Mouse (Mus musculus) megakaryocyte, embryonic 14.5 days (primary cell): ENCODE results near the gene Mxra7. TPM values are rescaled to one million over a fixed set of nuclear protein-coding genes. Genes with fewer than 3 reads are reported as not detected.
A peak's percentile ranks its signal among the peaks of the same experiment; 100 is the strongest.
"Not testable (repeated sequence)": the region's sequence is repeated elsewhere in the genome, so short reads cannot be mapped to it uniquely, and the experiment has no call there.

Experiments used
- H3K27me3 ChIP-seq: replicated peaks from 2 replicates; pipeline ENCODE3; 2012; ENCODE audit warnings: inconsistent platforms
- H3K36me3 ChIP-seq: replicated peaks from 2 replicates; pipeline ENCODE3; 2012; ENCODE audit warnings: low read length, inconsistent platforms, mixed read lengths
- H3K4me1 ChIP-seq: 2 replicates; pipeline ENCODE4 v1.6.1; 2012; ENCODE audit warnings: inconsistent platforms
- H3K4me3 ChIP-seq: replicated peaks from 2 replicates; pipeline ENCODE3; 2012; ENCODE audit warnings: moderate library complexity, mild to moderate bottlenecking, inconsistent platforms
- H3K9me3 ChIP-seq: 2 replicates; pipeline ENCODE4 v1.6.1; 2012; ENCODE audit warnings: inconsistent platforms
- FLI1 ChIP-seq: IDR thresholded peaks from 2 replicates; pipeline ENCODE4 v1.6.1; 2012; ENCODE audit warnings: low read length, inconsistent platforms, mixed read lengths
- GATA1 ChIP-seq: IDR thresholded peaks from 3 replicates; pipeline ENCODE4 v1.6.1; 2012; ENCODE audit warnings: mixed read lengths, low read length, inconsistent platforms, borderline replicate concordance
- polyA plus RNA-seq: library from polyadenylated mRNA; stranded (reverse); fragments of >175 nt; gene quantifications from 2 replicates; pipeline ENCODE4 v1.2.3, GENCODE M21; 2012; ENCODE audit warnings: low replicate concordance; ENCODE audit not compliant: insufficient read depth

Mxra7 gene
- polyA plus RNA-seq, 1 experiment: not detected

DNA sequence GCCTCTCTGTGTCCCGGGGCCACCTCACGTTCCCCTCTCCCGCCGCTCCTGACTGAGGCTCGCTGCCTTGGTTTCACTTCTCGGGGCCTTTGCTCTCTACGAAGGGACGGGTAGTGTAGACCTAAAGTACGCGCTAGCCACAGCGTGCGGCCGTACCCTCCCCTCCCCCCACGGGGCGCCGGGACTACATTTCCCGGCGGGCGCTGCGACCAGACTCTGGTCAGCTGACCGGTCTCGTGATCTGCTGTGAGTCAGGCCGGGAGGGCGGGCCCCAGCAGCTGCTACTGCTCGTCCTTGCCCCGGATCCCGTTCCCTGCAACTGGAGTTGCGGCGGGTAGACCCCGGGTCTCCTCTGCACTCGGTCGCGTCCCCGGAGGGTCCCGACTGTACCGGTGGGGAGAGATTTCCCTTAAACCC, 25.7 kb upstream of the Mxra7 start:
- Histone ChIP-seq H3K36me3 (peaks cover 49% of the 10 kb centered on the region), H3K4me3 (peak overlapping the region; percentile 100), H3K9me3 (no peaks in the 10 kb centered on the region), H3K27me3 (no peaks in the 10 kb centered on the region), H3K4me1 (peaks cover 25% of the 10 kb centered on the region; the same call in 1 of the 2 replicates)
- no peak for TF ChIP-seq GATA1
- TF ChIP-seq FLI1: no peak

DNA sequence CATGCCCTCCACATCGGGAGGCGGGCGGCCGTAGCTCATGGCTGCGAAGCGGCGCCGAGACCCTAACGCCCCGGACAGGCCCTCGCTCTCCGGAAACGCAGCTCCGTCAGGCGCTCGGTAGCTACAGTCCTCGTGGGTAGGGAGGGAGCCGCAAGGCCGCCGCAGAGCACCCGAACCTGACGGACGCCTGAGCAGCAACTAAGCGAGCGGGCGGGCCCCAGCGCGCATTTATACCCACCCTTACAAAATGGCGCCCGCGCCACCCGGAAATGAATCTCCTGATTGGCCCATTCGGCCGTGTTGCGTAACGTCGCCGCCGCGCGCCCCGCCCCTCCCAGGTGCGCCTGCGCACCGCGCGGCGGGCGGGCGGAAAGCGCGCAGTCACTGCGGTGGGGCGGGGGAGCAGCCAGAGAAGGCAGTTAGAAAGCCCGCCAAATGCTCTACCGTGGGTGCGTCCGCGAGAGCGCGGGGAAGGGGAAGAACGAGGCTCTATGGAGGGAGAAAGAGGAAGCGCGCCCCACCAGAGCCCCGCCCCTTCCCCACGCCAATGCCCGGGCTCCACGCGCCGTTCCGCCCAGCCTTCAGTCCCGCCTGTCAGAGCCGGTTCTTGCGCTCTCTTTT, 25.2 kb upstream of the Mxra7 start, which contains the start of gene Srsf2:
Gene Srsf2 (minus strand): TSS at position 204 of the 621 bp plus-strand sequence.
- TF ChIP-seq FLI1 (no peak), GATA1 (no peak)
- H3K36me3 ChIP-seq: peaks cover 50% of the 10 kb centered on the region
- H3K9me3 ChIP-seq: no peaks in the 10 kb centered on the region
- H3K4me3 ChIP-seq: peak within 1 kb of the TSS; percentile 100
- no peaks in the 10 kb centered on the region for H3K27me3 ChIP-seq
- H3K4me1 ChIP-seq: peaks cover 30% of the 10 kb centered on the region

DNA sequence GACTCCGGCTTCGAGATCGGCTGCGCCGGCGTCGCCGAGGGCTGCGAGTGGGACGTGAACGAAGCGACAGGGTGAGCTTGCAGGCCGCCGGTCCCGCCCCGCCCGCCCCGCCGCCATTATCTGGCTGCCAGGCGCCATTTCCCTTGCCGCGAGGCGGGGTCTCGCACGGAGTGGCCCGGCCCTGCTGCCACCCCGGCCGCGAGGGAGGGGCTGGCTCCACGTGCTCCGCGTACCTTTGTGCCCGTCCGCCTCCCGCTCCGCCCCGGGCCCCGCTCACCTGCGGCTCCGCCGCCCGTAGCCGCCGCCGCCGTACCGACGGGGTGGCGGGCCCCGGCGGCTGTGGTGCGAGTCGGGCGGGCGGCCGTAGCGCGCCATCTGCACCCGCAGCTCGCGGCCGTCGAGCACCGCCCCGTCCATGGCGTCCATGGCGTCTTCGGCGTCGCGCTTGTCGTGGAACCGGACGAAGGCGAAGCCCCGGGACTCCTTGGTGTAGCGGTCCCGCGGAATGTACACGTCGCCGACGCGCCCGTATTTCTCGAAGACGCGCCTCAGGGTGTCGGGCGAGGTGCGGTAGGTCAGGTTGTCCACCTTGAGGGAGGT, 24.5 kb upstream of the Mxra7 start, which contains the start of gene Mfsd11:
Gene Mfsd11 (plus strand): TSS at position 150 of the 600 bp plus-strand sequence.
- peaks cover 55% of the 10 kb centered on the region for H3K36me3 ChIP-seq
- H3K27me3 ChIP-seq: no peaks in the 10 kb centered on the region
- peaks cover 36% of the 10 kb centered on the region for H3K4me1 ChIP-seq
- H3K4me3 ChIP-seq: peak within 1 kb of the TSS; percentile 100
- no peak for TF ChIP-seq GATA1
- TF ChIP-seq FLI1: no peak
- H3K9me3 ChIP-seq: no peaks in the 10 kb centered on the region

DNA sequence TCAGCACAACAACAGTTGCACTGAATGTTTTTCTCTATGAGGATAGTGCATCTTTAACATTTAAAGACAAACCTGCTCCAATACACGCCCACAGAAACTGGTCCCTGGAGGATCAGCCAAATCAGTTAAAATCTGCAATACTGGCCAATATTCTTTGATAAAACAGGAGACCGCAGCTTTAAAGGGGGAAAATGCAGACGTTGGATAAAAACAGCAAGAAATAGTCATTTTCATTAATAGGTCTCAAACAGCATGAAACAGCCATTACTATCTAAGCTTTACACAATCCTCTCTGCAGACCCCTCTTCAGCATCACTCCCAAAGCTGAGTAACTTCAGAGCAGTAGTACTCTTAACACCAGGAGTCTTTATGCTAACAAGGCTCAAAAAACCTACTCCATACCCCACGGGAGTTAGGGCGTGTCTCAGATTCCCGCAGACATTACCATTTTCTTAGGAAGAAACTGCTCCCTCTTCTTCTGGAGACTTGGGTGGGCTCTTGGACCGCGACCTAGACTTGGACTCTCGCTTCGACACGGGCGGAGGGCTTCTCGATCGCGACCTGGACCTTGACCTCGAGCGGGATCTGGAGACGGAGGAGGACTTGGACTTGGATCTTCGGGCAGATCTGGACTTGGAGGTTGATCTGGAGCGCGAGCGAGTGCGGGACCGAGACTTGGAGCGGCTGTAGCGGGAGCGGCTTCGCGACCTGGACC, 23.9 kb upstream of the Mxra7 start:
- TF ChIP-seq FLI1: no peak
- no peak for TF ChIP-seq GATA1
- Histone ChIP-seq H3K4me1 (peaks cover 42% of the 10 kb centered on the region), H3K27me3 (no peaks in the 10 kb centered on the region), H3K9me3 (no peaks in the 10 kb centered on the region), H3K36me3 (peaks cover 55% of the 10 kb centered on the region), H3K4me3 (peak overlapping the region; percentile 100)

DNA sequence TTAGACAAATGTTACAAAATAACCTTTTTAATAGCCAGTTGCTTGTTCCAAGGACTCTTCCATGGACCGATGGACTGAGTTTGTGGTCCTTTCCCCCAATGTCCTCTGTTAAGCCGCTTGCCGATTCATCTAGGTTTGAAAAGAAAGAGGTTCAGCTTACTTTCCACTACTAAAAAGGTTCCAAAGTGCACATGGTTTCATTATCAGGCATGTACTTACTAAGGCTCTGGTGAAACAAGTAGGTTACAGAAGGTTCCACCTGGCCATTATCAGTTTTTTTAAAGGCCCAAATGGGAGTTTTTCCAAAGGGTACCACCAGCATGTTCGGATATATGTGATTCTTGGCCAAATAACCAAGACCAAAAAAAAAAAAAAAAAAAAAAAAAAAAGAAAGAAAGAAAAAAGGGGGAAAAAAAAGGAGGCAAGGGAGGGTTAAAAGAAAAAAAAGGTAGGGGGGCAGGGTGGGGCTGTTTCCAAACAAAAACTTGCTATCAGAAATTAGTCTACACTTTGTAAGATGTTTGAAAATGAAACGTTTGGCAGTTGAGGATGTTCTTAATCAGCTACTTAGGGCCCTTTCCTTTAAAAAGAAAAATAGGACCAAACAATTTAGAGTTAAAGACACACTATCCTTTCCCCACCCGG, 23.1 kb upstream of the Mxra7 start:
- H3K9me3 ChIP-seq: no peaks in the 10 kb centered on the region
- H3K36me3 ChIP-seq: peaks cover 56% of the 10 kb centered on the region
- no peaks in the 10 kb centered on the region for H3K27me3 ChIP-seq
- TF ChIP-seq GATA1 (no peak), FLI1 (no peak)
- peaks cover 50% of the 10 kb centered on the region for H3K4me1 ChIP-seq
- H3K4me3 ChIP-seq: peak overlapping the region; percentile 100

DNA sequence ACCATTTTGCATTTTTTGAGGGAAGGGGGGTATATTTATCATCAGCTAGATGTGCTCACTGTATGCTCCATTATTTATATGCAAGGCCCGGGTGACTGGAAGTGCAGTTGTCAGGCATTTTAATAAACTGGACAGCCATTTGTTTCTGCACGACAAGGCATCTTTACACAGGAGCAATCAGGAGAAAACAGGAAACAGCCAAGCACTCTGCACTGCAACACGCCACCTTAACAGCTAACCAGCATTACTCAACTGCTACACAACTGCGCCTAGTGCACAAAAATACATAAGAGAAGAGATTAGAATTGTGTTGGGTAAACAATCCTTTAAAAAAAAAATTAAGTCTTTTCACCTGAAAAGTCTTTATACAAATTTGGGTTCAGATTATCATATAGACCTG, 22.2 kb upstream of the Mxra7 start:
- Histone ChIP-seq H3K4me3 (peak overlapping the region; percentile 100), H3K4me1 (peaks cover 54% of the 10 kb centered on the region), H3K36me3 (peaks cover 57% of the 10 kb centered on the region), H3K9me3 (no peaks in the 10 kb centered on the region), H3K27me3 (no peaks in the 10 kb centered on the region)
- TF ChIP-seq GATA1: no peak

DNA sequence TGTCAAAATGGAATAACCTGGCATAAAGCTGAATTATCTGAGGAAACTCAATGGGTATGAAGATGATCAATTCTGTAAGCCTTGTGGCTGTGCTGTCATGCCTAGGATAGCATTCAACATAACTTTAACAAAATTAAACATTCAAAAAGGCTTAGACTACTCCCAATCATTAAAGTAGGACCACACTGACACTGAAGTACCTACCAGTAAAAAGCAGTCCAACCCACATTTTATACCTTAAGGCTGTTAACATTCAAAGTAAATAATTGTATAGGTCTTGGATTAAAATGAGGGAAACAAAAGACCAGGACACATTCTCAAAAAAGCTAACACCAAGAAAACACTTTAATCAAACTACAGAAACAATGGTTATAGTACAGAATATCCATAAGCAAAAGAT, 21.7 kb upstream of the Mxra7 start:
- peaks cover 57% of the 10 kb centered on the region for H3K36me3 ChIP-seq
- no peak overlapping the region for H3K4me3 ChIP-seq
- peaks cover 51% of the 10 kb centered on the region for H3K4me1 ChIP-seq
- TF ChIP-seq FLI1 (no peak), GATA1 (no peak)
- H3K27me3 ChIP-seq: no peaks in the 10 kb centered on the region
- no peaks in the 10 kb centered on the region for H3K9me3 ChIP-seq

DNA sequence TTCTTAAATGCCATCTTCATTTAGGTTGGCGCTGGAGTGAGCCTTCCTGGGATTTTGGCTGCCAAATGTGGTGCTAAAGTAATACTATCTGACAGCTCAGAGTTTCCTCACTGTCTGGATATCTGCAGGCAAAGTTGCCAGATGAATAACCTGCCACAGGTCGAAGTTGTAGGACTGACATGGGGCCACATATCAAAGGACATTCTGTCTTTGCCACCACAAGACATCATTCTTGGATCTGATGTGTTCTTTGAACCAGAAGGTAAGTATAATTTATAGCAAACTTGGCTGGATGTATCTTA, 21.0 kb upstream of the Mxra7 start:
- H3K27me3 ChIP-seq, H3K9me3 ChIP-seq, H3K4me3 ChIP-seq: not testable (repeated sequence)
- peaks cover 49% of the 10 kb centered on the region for H3K4me1 ChIP-seq
- peaks cover 57% of the 10 kb centered on the region for H3K36me3 ChIP-seq

DNA sequence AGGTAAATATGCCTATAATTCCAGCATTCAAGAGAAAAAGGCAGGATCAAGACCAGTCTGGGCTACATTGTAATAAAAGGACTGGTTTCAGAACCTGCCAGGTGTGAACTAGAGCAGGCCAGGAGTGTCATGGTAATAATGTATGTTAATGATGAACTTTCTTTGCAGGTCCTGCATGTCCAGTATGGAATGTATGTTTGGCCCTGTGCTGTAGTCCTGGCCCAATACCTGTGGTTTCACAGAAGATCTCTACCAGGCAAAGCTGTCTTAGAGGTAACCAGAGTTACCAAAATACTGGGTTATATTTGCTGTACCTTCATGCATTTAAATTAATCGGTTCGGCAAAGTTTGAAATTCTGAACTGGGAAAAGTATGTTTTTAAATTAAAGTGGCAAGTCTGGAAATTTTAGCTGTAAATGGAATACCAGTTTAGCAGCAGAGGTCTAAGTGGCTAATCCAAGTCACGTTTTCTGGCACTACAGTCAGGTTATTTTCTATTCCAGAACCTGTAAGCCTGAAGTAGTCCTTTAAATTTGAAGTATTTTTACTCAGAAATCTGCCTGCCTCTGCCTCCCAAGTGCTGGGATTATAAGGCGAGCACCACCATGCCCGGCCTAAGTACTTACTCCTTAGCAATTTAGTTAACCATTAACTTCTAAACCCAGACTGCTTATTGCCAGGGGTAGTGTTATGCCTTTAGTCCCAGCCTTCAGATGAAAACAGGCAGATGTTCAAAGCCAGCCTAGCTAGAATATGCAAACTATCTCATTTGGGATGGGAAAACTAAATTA, 20.4 kb upstream of the Mxra7 start:
- TF ChIP-seq GATA1 (no peak), FLI1 (no peak)
- no peaks in the 10 kb centered on the region for H3K27me3 ChIP-seq
- peaks cover 57% of the 10 kb centered on the region for H3K36me3 ChIP-seq
- H3K4me1 ChIP-seq: peaks cover 49% of the 10 kb centered on the region
- no peaks in the 10 kb centered on the region for H3K9me3 ChIP-seq
- no peak overlapping the region for H3K4me3 ChIP-seq
